Mouse (Mus musculus) midbrain, embryonic 15.5 days (tissue): ENCODE results near the gene Epha4. TPM values are rescaled to one million over a fixed set of nuclear protein-coding genes. Genes with fewer than 3 reads are reported as not detected.
A peak's percentile ranks its signal among the peaks of the same experiment; 100 is the strongest.

Experiments used
- ATAC-seq: fragments of 200-750 bp; cut with Nextera tagmentation; replicated peaks from 2 replicates; pipeline ENCODE4 v1.8.0; 2017; ENCODE audit warnings: moderate TSS enrichment
- H3K27ac ChIP-seq: fragments of 300-500 bp; sonication (generic); 2 replicates; pipeline ENCODE4 v1.5.1; 2015; ENCODE audit warnings: mild to moderate bottlenecking, inconsistent platforms
- H3K27me3 ChIP-seq: fragments of 300-500 bp; sonication (generic); replicated peaks from 2 replicates; pipeline ENCODE4 v1.6.1; 2015; ENCODE audit warnings: inconsistent platforms
- H3K36me3 ChIP-seq: fragments of 300-500 bp; sonication (generic); replicated peaks from 2 replicates; pipeline ENCODE4 v1.6.1; 2015; ENCODE audit warnings: inconsistent platforms
- H3K4me1 ChIP-seq: fragments of 300-500 bp; sonication (generic); 2 replicates; pipeline ENCODE4 v1.6.1; 2015; ENCODE audit warnings: inconsistent platforms
- H3K4me2 ChIP-seq: fragments of 300-500 bp; sonication (generic); 2 replicates; pipeline ENCODE4 v1.6.1; 2015; ENCODE audit warnings: inconsistent platforms, mild to moderate bottlenecking, moderate library complexity
- H3K4me3 ChIP-seq: fragments of 300-500 bp; sonication (generic); 2 replicates; pipeline ENCODE4 v1.5.1; 2015; ENCODE audit warnings: mild to moderate bottlenecking, inconsistent platforms
- H3K9ac ChIP-seq: fragments of 300-500 bp; sonication (generic); 2 replicates; pipeline ENCODE4 v1.6.1; 2015; ENCODE audit warnings: mild to moderate bottlenecking, inconsistent platforms
- H3K9me3 ChIP-seq: fragments of 300-500 bp; sonication (generic); 2 replicates; pipeline ENCODE4 v1.6.1; 2016; ENCODE audit warnings: inconsistent platforms
- WGBS: fragments of 180-500 bp; shearing (Covaris S2); methylation state at CpG from one replicate; pipeline ENCODE4 v1.1.7; 2015; ENCODE audit warnings: mixed read lengths; 5-methylcytosine and 5-hydroxymethylcytosine counted together
- polyA plus RNA-seq: library from polyadenylated mRNA; unstranded; fragments of >200 nt; fragmentation: Nextera tagmentation; extraction: Ambion mirVana; gene quantifications from 2 replicates; pipeline ENCODE4 v1.2.1, GENCODE M21; 2015

Gene Epha4
- 33.0 and 38.5 TPM in 2 replicates for polyA plus RNA-seq

GRCm38 (mm10) chr1:77514963-77515650, at the start of gene Epha4:
Gene Epha4 (minus strand): TSS chr1:77515088.
- H3K36me3 ChIP-seq, result no peaks in the 10 kb centered on the region
- peak within 1 kb of the TSS; percentile 66 for H3K4me3 ChIP-seq
- peaks cover 39% of the 10 kb centered on the region for H3K4me1 ChIP-seq
- peak within 1 kb of the TSS; percentile 83 for H3K27ac ChIP-seq
- ATAC-seq, result peak; percentile 93
- no peaks in the 10 kb centered on the region for H3K27me3 ChIP-seq
- H3K9me3 ChIP-seq, result no peaks in the 10 kb centered on the region
- H3K4me2 ChIP-seq, result peak within 1 kb of the TSS; percentile 80
- WGBS, result under 1% methylated on average over 40 of the region's 40 CpGs
- peak within 1 kb of the TSS; percentile 63 for H3K9ac ChIP-seq

- no peak overlapping the region for H3K4me2 ChIP-seq
- H3K4me1 ChIP-seq, result peaks cover 14% of the 10 kb centered on the region
- no peaks in the 10 kb centered on the region for H3K27me3 ChIP-seq
- no peaks in the 10 kb centered on the region for H3K9me3 ChIP-seq
- no peaks in the 10 kb centered on the region for H3K36me3 ChIP-seq
- 21% methylated on average over 3 of the region's 3 CpGs for WGBS
- no peak overlapping the region for H3K9ac ChIP-seq
- ATAC-seq, result 0 out of 2 replicates have a peak, but pooled peaks have one; percentile 45
- no peak overlapping the region for H3K4me3 ChIP-seq
- H3K27ac ChIP-seq, result no peak overlapping the region
These were observed 41.3 kb upstream of the Epha4 start for GRCm38 (mm10) chr1:77556199-77556598.

GRCm38 (mm10) chr1:77551927-77552326, 37.0 kb upstream of the Epha4 start:
- no peak overlapping the region for H3K9ac ChIP-seq
- H3K4me3 ChIP-seq, result no peak overlapping the region
- no peaks in the 10 kb centered on the region for H3K36me3 ChIP-seq
- no peak overlapping the region for H3K27ac ChIP-seq
- no peaks in the 10 kb centered on the region for H3K27me3 ChIP-seq
- WGBS, result 59% methylated on average over 7 of the region's 7 CpGs
- H3K4me1 ChIP-seq, result peaks cover 21% of the 10 kb centered on the region
- peak; percentile 56; the same call in 1 of the 2 replicates for ATAC-seq
- H3K4me2 ChIP-seq, result no peak overlapping the region
- no peaks in the 10 kb centered on the region for H3K9me3 ChIP-seq

GRCm38 (mm10) chr1:77545722-77546121, 30.8 kb upstream of the Epha4 start:
- ATAC-seq, result peak; percentile 95
- Histone ChIP-seq H3K27ac (peak overlapping the region; percentile 67), H3K4me1 (peaks cover 35% of the 10 kb centered on the region), H3K36me3 (no peaks in the 10 kb centered on the region), H3K4me2 (peak overlapping the region; percentile 9), H3K9me3 (no peaks in the 10 kb centered on the region), H3K4me3 (no peak overlapping the region), H3K9ac (no peak overlapping the region), H3K27me3 (no peaks in the 10 kb centered on the region)
- 7% methylated on average over 6 of the region's 6 CpGs for WGBS

GRCm38 (mm10) chr1:77545035-77545434, 30.1 kb upstream of the Epha4 start:
- Histone ChIP-seq H3K4me1 (peaks cover 35% of the 10 kb centered on the region), H3K9me3 (no peaks in the 10 kb centered on the region), H3K4me2 (no peak overlapping the region), H3K4me3 (no peak overlapping the region), H3K9ac (no peak overlapping the region), H3K36me3 (no peaks in the 10 kb centered on the region), H3K27ac (peak overlapping the region; percentile 67; the same call in 1 of the 2 replicates), H3K27me3 (no peaks in the 10 kb centered on the region)
- no peak for ATAC-seq
- 57% methylated on average over 1 of the region's 1 CpGs for WGBS

- H3K27me3 ChIP-seq, result no peaks in the 10 kb centered on the region
- no peak for ATAC-seq
- WGBS, result 36% methylated on average over 3 of the region's 3 CpGs
- H3K36me3 ChIP-seq, result no peaks in the 10 kb centered on the region
- H3K4me1 ChIP-seq, result peaks cover 35% of the 10 kb centered on the region
- H3K9me3 ChIP-seq, result no peaks in the 10 kb centered on the region
- H3K9ac ChIP-seq, result no peak overlapping the region
- H3K4me3 ChIP-seq, result no peak overlapping the region
- no peak overlapping the region for H3K27ac ChIP-seq
- no peak overlapping the region for H3K4me2 ChIP-seq
These were observed 29.4 kb upstream of the Epha4 start for GRCm38 (mm10) chr1:77544279-77544678.

GRCm38 (mm10) chr1:77539945-77540344, 25.1 kb upstream of the Epha4 start:
- no peak for ATAC-seq
- H3K27me3 ChIP-seq, result no peaks in the 10 kb centered on the region

GRCm38 (mm10) chr1:77538559-77538958, 23.7 kb upstream of the Epha4 start:
- Histone ChIP-seq H3K9ac (no peak overlapping the region), H3K4me3 (no peak overlapping the region), H3K9me3 (no peaks in the 10 kb centered on the region), H3K36me3 (no peaks in the 10 kb centered on the region), H3K4me1 (0 out of 2 replicates have a peak, but pooled peaks cover 2% of the 10 kb centered on the region), H3K27ac (no peak overlapping the region), H3K27me3 (no peaks in the 10 kb centered on the region), H3K4me2 (no peak overlapping the region)
- 60% methylated on average over 2 of the region's 2 CpGs for WGBS
- no peak for ATAC-seq

More at GRCm38 (mm10) chr1:77539945-77540344, 25.1 kb upstream of the Epha4 start:
- Histone ChIP-seq H3K4me3 (no peak overlapping the region), H3K36me3 (no peaks in the 10 kb centered on the region), H3K9ac (no peak overlapping the region), H3K4me1 (peaks cover 9% of the 10 kb centered on the region), H3K4me2 (no peak overlapping the region), H3K27ac (no peak overlapping the region), H3K9me3 (no peaks in the 10 kb centered on the region)
- WGBS, result 71% methylated on average over 12 of the region's 12 CpGs

GRCm38 (mm10) chr1:77535905-77536304, 21.0 kb upstream of the Epha4 start:
- no peaks in the 10 kb centered on the region for H3K27me3 ChIP-seq
- H3K9me3 ChIP-seq, result no peaks in the 10 kb centered on the region
- no peak overlapping the region for H3K4me3 ChIP-seq
- H3K4me1 ChIP-seq, result peaks cover 4% of the 10 kb centered on the region; the same call in 1 of the 2 replicates
- no peak overlapping the region for H3K9ac ChIP-seq
- no peak for ATAC-seq
- 90% methylated on average over 5 of the region's 5 CpGs for WGBS
- H3K4me2 ChIP-seq, result no peak overlapping the region
- H3K36me3 ChIP-seq, result no peaks in the 10 kb centered on the region
- no peak overlapping the region for H3K27ac ChIP-seq

GRCm38 (mm10) chr1:77532576-77533183, 17.8 kb upstream of the Epha4 start:
- Histone ChIP-seq H3K4me3 (no peak overlapping the region), H3K9me3 (no peaks in the 10 kb centered on the region), H3K4me1 (peaks cover 4% of the 10 kb centered on the region; the same call in 1 of the 2 replicates), H3K27ac (peak overlapping the region; percentile 2; the same call in 1 of the 2 replicates), H3K27me3 (no peaks in the 10 kb centered on the region), H3K9ac (no peak overlapping the region), H3K36me3 (no peaks in the 10 kb centered on the region), H3K4me2 (no peak overlapping the region)
- WGBS, result 32% methylated on average over 6 of the region's 6 CpGs
- peak; percentile 62; the same call in 1 of the 2 replicates for ATAC-seq

- Histone ChIP-seq H3K4me3 (no peak overlapping the region), H3K36me3 (no peaks in the 10 kb centered on the region), H3K4me1 (peaks cover 4% of the 10 kb centered on the region; the same call in 1 of the 2 replicates), H3K9me3 (no peaks in the 10 kb centered on the region), H3K9ac (no peak overlapping the region), H3K4me2 (no peak overlapping the region), H3K27me3 (no peaks in the 10 kb centered on the region), H3K27ac (peak overlapping the region; percentile 6; the same call in 1 of the 2 replicates)
- 36% methylated on average over 5 of the region's 5 CpGs for WGBS
- peak; percentile 82 for ATAC-seq
These were observed 17.2 kb upstream of the Epha4 start for GRCm38 (mm10) chr1:77531934-77532575.

GRCm38 (mm10) chr1:77525082-77525481, 10.2 kb upstream of the Epha4 start:
- H3K9ac ChIP-seq, result no peak overlapping the region
- peaks cover 14% of the 10 kb centered on the region for H3K4me1 ChIP-seq
- H3K4me2 ChIP-seq, result no peak overlapping the region
- H3K4me3 ChIP-seq, result no peak overlapping the region
- 90% methylated on average over 8 of the region's 8 CpGs for WGBS
- no peak for ATAC-seq
- H3K36me3 ChIP-seq, result no peaks in the 10 kb centered on the region
- no peaks in the 10 kb centered on the region for H3K9me3 ChIP-seq
- H3K27me3 ChIP-seq, result no peaks in the 10 kb centered on the region
- no peak overlapping the region for H3K27ac ChIP-seq
